In genomic region chr3:101490515-101490914, GRCm38 (mm10) we compare ENCODE assay signal across 27 mouse cellular contexts.
"Had no signal": no experiment of that assay in that cellular context is flagged by ENCODE, and none has a peak within 500 bp of the region (broad histone marks: within the 10 kb centered on the region; RNA-seq: fewer than 3 reads in every experiment).

No protein-coding gene starts in this region.

- H3K4me1 ChIP-seq: hindbrain, embryonic 10.5 days had no signal

- H3K4me3 ChIP-seq: gastrocnemius, adult 2 months; heart, embryonic 10.5 days; heart, embryonic 12.5 days; hindbrain, embryonic 10.5 days; hindbrain, embryonic 13.5 days; hindbrain, embryonic 15.5 days; kidney, embryonic 15.5 days; limb, embryonic 13.5 days; limb, embryonic 15.5 days; liver, embryonic 12.5 days had no signal

- H3K27ac ChIP-seq: gastrocnemius, adult 2 months; heart, embryonic 10.5 days; hindbrain, embryonic 10.5 days; hindbrain, embryonic 13.5 days; hindbrain, embryonic 15.5 days; hindbrain, postnatal 0 days; kidney, embryonic 15.5 days; kidney, postnatal 0 days; limb, embryonic 13.5 days; limb, embryonic 15.5 days; liver, embryonic 12.5 days; liver, embryonic 14.5 days had no signal

- H3K9me3 ChIP-seq: heart, embryonic 10.5 days; heart, embryonic 12.5 days; hindbrain, embryonic 10.5 days; hindbrain, embryonic 13.5 days; hindbrain, embryonic 15.5 days; kidney, embryonic 15.5 days; limb, embryonic 13.5 days; limb, embryonic 15.5 days; liver, embryonic 12.5 days had no signal

- H3K36me3 ChIP-seq: heart, embryonic 10.5 days; heart, embryonic 12.5 days; hindbrain, embryonic 10.5 days; hindbrain, embryonic 13.5 days; hindbrain, embryonic 15.5 days; kidney, embryonic 15.5 days; limb, embryonic 13.5 days; limb, embryonic 15.5 days; liver, embryonic 12.5 days had no signal

- H3K27me3 ChIP-seq: heart, embryonic 12.5 days; hindbrain, embryonic 13.5 days; hindbrain, embryonic 15.5 days; kidney, embryonic 15.5 days; limb, embryonic 13.5 days; limb, embryonic 15.5 days; liver, embryonic 12.5 days had no signal

- H3K4me2 ChIP-seq: heart, embryonic 12.5 days; hindbrain, embryonic 13.5 days; hindbrain, embryonic 15.5 days; kidney, embryonic 15.5 days; limb, embryonic 13.5 days; limb, embryonic 15.5 days; liver, embryonic 12.5 days had no signal

- DNase-seq: gastrocnemius, adult 2 months; gastrocnemius, postnatal 10 days; gastrocnemius, postnatal 25 days; heart, adult 18-20 months; heart, postnatal 10 days; heart, postnatal 4 days; kidney, adult 11 months; kidney, adult 2 months; kidney, adult 9 months; kidney, postnatal 14 days; kidney, postnatal 36 days; layer of hippocampus, adult 9-11 months; layer of hippocampus, postnatal 36 days; left cerebral cortex, postnatal 4 days had no signal

- ATAC-seq: hindbrain, postnatal 0 days; intestine, embryonic 16.5 days; liver, embryonic 12.5 days had no signal

- H3K9ac ChIP-seq: heart, embryonic 12.5 days; hindbrain, embryonic 13.5 days; hindbrain, embryonic 15.5 days; kidney, embryonic 15.5 days; limb, embryonic 13.5 days; limb, embryonic 15.5 days; liver, embryonic 12.5 days; liver, embryonic 14.5 days had no signal
